Mouse (Mus musculus) heart, postnatal 25 days (tissue): ENCODE measurements around the gene Umps. TPM values are rescaled to one million over a fixed set of nuclear protein-coding genes. Genes with fewer than 3 reads are reported as not detected.

Experiments
- DNase-seq: peaks from one replicate; pipeline ENCODE4 v3.0.0; 2022; ENCODE audit warnings: low spot score
- intact Hi-C: fragments of 180-260 bp; cut with DNase I; formaldehyde crosslinking; loops from one replicate; pipeline ENCODE4 v1.15.1; 2025
- total RNA-seq, 2 experiments: library from RNA; stranded (reverse); gene quantifications; 2 replicates each; pipeline ENCODE4 v1.2.3; 2021

Gene Umps
- total RNA-seq, 2 experiments from 2014 or later = 9.0 to 9.2 TPM

GRCm38 (mm10) chr16:33965878-33966537 is 830 bp downstream of the Umps start:
- intact Hi-C loops = no loop called here
- DNase-seq = no peak

DNA sequence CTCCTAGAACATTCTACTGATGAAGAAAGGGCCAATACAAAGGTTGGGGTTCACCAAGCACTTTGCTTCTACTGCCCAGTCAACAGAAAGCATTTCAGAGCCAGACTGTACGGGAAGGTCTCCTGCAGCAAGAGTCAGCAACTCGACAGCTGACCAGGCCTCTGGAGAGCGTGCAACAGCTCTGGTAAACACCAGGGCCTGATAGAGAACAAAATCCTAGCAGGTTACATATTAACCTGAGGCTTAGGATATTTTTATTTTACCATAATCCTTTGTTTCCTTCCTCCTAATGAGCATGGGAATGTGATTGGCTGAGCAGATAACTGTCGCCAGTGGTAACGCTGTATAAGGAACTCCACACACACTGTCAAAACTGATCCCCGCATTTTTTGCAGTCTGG is 3.3 kb downstream of the Umps start:
- no peak for DNase-seq
- intact Hi-C loops = no loop called here

GRCm38 (mm10) chr16:33954793-33955192 is 12.0 kb downstream of the Umps start:
- no peak for DNase-seq
- intact Hi-C loops = loop anchor here (5.0 kb wide), 1 partner anchor 52 kb away; no protein-coding TSS in a partner anchor

GRCm38 (mm10) chr16:33953008-33953407 is 13.8 kb downstream of the Umps start:
- no peak for DNase-seq
- intact Hi-C loops = loop anchor here (5.0 kb wide), 1 partner anchor 51 kb away; no protein-coding TSS in a partner anchor

DNA sequence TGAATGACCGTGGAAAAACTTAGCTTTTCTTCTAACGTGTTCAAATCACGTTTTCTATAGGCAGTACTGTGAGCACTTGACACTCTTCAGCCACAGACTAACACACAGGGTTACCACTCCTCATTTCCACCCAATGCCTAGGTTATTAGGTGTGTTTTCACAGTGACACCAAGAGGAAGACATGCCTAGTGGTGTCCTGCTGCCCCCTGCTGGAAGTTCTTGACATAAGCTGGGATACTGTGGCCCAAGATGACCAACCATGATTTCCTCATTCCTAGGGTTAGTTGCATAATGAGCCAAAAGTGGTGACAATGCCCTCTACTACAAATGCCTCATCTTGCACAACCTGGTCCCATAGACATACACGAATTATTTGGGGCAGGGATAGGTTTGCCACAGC is 16.0 kb downstream of the Umps start:
- DNase-seq = peak; percentile 73
- intact Hi-C loops = loop anchor here (1.0 to 5.0 kb wide), 2 partner anchors 49 to 131 kb away; no protein-coding TSS in a partner anchor

GRCm38 (mm10) chr16:33950386-33950785 is 16.5 kb downstream of the Umps start:
- no peak for DNase-seq
- intact Hi-C loops = loop anchor here (5.0 kb wide), 1 partner anchor 48 kb away; no protein-coding TSS in a partner anchor

GRCm38 (mm10) chr16:33947664-33948571 is 18.9 kb downstream of the Umps start:
- DNase-seq = no peak
- intact Hi-C loops = loop anchor here (5.0 kb wide), 1 partner anchor 36 kb away; no protein-coding TSS in a partner anchor

- no peak for DNase-seq
- intact Hi-C loops = loop anchor here (5.0 kb wide), 1 partner anchor 34 kb away; no protein-coding TSS in a partner anchor
Measured at GRCm38 (mm10) chr16:33946021-33946420, 20.8 kb downstream of the Umps start.

- no peak for DNase-seq
- intact Hi-C loops = loop anchor here (5.0 kb wide), 1 partner anchor 32 kb away; no protein-coding TSS in a partner anchor
Measured at GRCm38 (mm10) chr16:33944772-33945171, 22.1 kb downstream of the Umps start.

GRCm38 (mm10) chr16:33944126-33944525 is 22.7 kb downstream of the Umps start:
- no peak for DNase-seq

DNA sequence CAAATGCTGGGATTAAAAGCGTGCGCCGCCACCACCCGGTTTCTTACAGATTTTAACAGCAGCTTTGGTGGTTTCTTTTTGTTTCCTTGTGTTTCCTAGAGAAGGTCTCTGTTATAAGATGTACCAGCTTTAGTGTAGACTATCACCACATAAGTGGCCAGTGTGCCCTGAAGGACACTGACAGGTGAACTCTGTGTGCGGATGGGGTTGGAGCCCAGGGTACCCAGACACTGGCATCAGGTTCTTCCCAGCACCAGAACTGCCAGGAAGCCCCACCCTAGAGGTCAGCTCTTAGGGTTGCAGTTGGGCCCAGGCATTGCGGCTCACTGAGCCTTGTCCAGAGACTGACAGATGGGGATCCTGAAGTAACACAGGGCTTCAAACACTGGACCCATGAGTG is 23.4 kb downstream of the Umps start:
- DNase-seq = no peak
- intact Hi-C loops = no loop called here

More at GRCm38 (mm10) chr16:33944126-33944525, 22.7 kb downstream of the Umps start:
- intact Hi-C loops = no loop called here

- DNase-seq = peak; percentile 55
- intact Hi-C loops = no loop called here
Measured at GRCm38 (mm10) chr16:33942341-33942740, 24.5 kb downstream of the Umps start.

DNA sequence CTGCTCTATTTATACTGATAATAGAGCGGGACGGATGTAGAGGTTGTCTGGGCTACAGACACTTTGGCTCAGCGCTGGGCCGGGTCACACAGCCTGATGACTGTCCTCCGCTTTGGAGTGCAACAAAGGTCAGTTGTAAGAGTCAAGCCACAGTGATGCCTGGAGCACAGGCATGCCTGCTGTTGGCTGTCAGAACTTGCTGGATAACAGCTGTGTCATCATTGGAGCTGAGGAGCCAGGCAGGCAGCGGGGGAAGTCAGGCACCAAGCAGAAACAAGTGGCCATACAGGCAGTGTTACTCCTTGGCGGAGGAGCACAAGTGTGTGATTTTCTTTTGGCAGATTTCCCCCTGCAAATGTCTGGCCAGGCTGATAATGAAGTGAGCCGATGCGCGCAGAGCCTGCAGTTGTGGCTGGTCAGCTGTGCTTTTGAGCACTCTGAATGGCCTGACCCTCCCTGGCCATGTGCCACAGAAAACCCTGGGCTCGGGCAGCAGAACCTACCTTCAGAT is 25.5 kb downstream of the Umps start:
- DNase-seq = peak; percentile 66
- intact Hi-C loops = loop anchor here (1.0 kb wide), 1 partner anchor 49 kb away; no protein-coding TSS in a partner anchor

- no peak for DNase-seq
Measured at GRCm38 (mm10) chr16:33940095-33940494, 26.7 kb downstream of the Umps start.

GRCm38 (mm10) chr16:33939636-33940035 is 27.2 kb downstream of the Umps start:
- intact Hi-C loops = no loop called here
- DNase-seq = no peak

More at GRCm38 (mm10) chr16:33940095-33940494, 26.7 kb downstream of the Umps start:
- intact Hi-C loops = no loop called here

DNA sequence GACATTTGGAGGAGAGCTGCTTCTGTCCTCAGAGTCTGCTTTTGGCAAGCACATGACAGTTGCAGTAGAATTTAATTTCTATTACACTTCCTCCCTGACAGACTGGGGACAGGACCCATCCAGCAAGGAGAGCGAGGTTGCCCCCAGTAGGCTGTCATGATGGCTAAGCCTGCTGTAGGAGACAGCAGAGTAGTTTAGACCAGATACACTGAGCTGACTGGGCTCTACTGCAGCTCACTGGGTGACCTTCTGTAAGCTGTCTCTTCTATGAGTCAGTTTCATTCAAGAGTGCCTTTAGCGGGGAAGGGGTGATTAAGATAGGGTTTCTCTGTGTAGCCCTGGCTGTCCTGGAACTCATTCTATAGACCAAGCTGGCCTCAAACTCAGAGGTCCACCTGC is 27.7 kb downstream of the Umps start:
- intact Hi-C loops = no loop called here

GRCm38 (mm10) chr16:33938311-33939132 is 28.3 kb downstream of the Umps start:
- intact Hi-C loops = no loop called here
- no peak for DNase-seq

More for the DNA sequence above, 27.7 kb downstream of the Umps start:
- DNase-seq = no peak

DNA sequence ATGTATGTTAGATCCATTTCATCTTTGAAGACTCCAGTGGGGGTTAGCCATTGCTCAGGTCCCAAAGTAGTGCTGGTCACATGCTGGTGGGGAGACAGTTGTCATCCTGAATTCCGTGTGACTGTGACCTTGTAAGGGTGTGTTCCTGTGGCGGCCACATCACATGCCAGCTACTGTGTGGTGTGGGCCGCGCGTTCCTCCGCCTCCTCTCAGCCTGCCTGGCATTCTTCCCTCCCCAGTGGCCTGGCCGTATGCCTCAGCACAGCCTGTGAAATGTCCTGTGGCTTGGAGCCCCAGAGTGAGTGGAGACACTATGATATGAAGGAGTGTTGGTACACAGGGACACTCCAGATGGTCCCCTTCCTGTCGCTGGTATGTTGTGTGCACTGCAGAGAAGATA is 29.3 kb downstream of the Umps start:
- intact Hi-C loops = loop anchor here (2.0 kb wide), 1 partner anchor 43 kb away; no protein-coding TSS in a partner anchor
- peak; percentile 77 for DNase-seq

- no peak for DNase-seq
- intact Hi-C loops = loop anchor here (2.0 kb wide), 1 partner anchor 42 kb away; no protein-coding TSS in a partner anchor
Measured at GRCm38 (mm10) chr16:33936885-33937284, 30.0 kb downstream of the Umps start.
